31 mouse cellular contexts compared by ENCODE assay signal in the genomic region with DNA sequence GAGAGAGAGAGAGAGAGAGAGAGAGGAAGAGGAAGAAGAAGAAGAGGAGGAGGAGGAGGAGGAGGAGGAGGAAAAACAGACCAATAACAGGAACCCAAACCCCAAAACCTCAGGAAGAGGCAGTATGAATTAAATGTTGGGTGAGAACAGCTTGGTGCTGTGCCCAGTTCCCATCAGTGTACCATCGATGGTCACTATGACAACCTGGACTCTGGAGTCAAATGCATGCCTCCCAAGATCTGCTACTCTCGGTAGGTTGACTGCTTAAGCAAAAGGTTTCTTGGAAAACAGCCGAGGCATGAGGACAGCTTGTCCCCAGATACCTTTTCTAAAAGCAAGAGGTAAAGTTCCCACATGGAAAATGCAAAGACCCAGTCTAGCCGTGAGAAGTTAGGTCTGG. TPM values are rescaled to one million over a fixed set of nuclear protein-coding genes. Genes with fewer than 3 reads are reported as not detected.
A peak's percentile ranks its signal among the peaks of the same experiment; 100 is the strongest.
DNase-seq lines count a peak whose midpoint lies in the region; ATAC-seq and TF ChIP-seq lines count a peak whose summit lies in the region.
"Had no signal": no experiment of that assay in that cellular context is flagged by ENCODE, and none has a peak within 500 bp of the region (broad histone marks: within the 10 kb centered on the region; RNA-seq: fewer than 3 reads in every experiment).

No protein-coding gene starts in this region.

- 46% methylated on average over 4 of the region's 4 CpGs for WGBS in forebrain, postnatal 0 days
- whole genome bisulfite sequencing in forebrain, embryonic 14.5 days = 73% methylated on average over 4 of the region's 4 CpGs
- 44% methylated on average over 4 of the region's 4 CpGs for WGBS in spleen, adult 2 months

- peak; percentile 27 for DNase-seq in forebrain, postnatal 0 days
- no peak for DNase-seq in forebrain, embryonic 14.5 days (ENCODE audit: low spot score)
- peak; percentile 24 for DNase-seq in left cerebral cortex, postnatal 4 days
- no peak for DNase-seq in left cerebral cortex, adult 2 months (ENCODE audit: extremely low spot score in 1 of 2, low spot score in 2 of 2)
- DNase-seq in spleen, adult 2 months (ENCODE audit: low read depth in 1 of 2, low spot score in 2 of 2) = no peak
- no peak for DNase-seq in spleen, postnatal 10 days (ENCODE audit: low spot score in 2 of 2)
- peak; percentile 39 for DNase-seq in brain, embryonic 14.5 days (ENCODE audit: low read depth)
- no peak for DNase-seq in adipocyte (ENCODE audit: low spot score)
- DNase-seq: cerebellum, adult 18-20 months; cerebellum, postnatal 25 days; gastrocnemius, postnatal 14 days; heart, postnatal 14 days; kidney, adult 9 months; kidney, postnatal 10 days; liver, postnatal 0 days; lung, postnatal 36 days had no signal

- H3K4me2 ChIP-seq in forebrain, postnatal 0 days (ENCODE audit: low read depth) = no peak overlapping the region
- no peak overlapping the region for H3K4me2 ChIP-seq in forebrain, embryonic 14.5 days (ENCODE audit: low read length)
- H3K4me2 ChIP-seq: forebrain, embryonic 15.5 days; liver, embryonic 12.5 days; midbrain, embryonic 12.5 days; neural tube, embryonic 13.5 days had no signal

- no peak for ATAC-seq in forebrain, postnatal 0 days
- ATAC-seq in forebrain, embryonic 14.5 days = no peak
- ATAC-seq: CD4-positive, CD25-positive, alpha-beta regulatory T cell, adult 4 months; forebrain, embryonic 15.5 days; intestine, postnatal 0 days; liver, embryonic 12.5 days; liver, postnatal 0 days had no signal

- no peak overlapping the region for H3K4me3 ChIP-seq in forebrain, postnatal 0 days (ENCODE audit: low read depth, low read length)
- no peak overlapping the region for H3K4me3 ChIP-seq in forebrain, embryonic 14.5 days (ENCODE audit: low read depth, low read length)
- no peak overlapping the region for H3K4me3 ChIP-seq in left cerebral cortex, adult 2 months
- H3K4me3 ChIP-seq in spleen, adult 2 months (ENCODE audit: extremely low read depth, insufficient read depth, insufficient read length) = no peak overlapping the region
- H3K4me3 ChIP-seq: forebrain, embryonic 15.5 days; hindbrain, embryonic 10.5 days; liver, embryonic 12.5 days; midbrain, embryonic 12.5 days; neural tube, embryonic 13.5 days had no signal

- H3K9me3 ChIP-seq in forebrain, postnatal 0 days (ENCODE audit: low read length) = no peaks in the 10 kb centered on the region
- no peaks in the 10 kb centered on the region for H3K9me3 ChIP-seq in forebrain, embryonic 14.5 days (replicated peaks; ENCODE audit: control insufficient read depth, low read length)
- H3K9me3 ChIP-seq: forebrain, embryonic 15.5 days; neural tube, embryonic 13.5 days had no signal

- H3K27ac ChIP-seq in forebrain, postnatal 0 days (ENCODE audit: low read depth, low read length) = no peak overlapping the region
- no peak overlapping the region for H3K27ac ChIP-seq in forebrain, embryonic 14.5 days (ENCODE audit: low read depth, low read length)
- no peak overlapping the region for H3K27ac ChIP-seq in left cerebral cortex, adult 2 months
- peak overlapping the region; percentile 24; the same call in 1 of the 2 replicates for H3K27ac ChIP-seq in spleen, adult 2 months (ENCODE audit: insufficient read depth, low read length)
- H3K27ac ChIP-seq: forebrain, embryonic 15.5 days; hindbrain, embryonic 10.5 days; liver, embryonic 12.5 days; midbrain, embryonic 12.5 days; neural tube, embryonic 13.5 days had no signal

- no peaks in the 10 kb centered on the region for H3K27me3 ChIP-seq in forebrain, postnatal 0 days (ENCODE audit: insufficient read depth, low read length)
- H3K27me3 ChIP-seq in forebrain, embryonic 14.5 days (replicated peaks; ENCODE audit: control insufficient read depth, insufficient read depth, low read length) = no peaks in the 10 kb centered on the region
- H3K27me3 ChIP-seq in spleen, adult 2 months (ENCODE audit: control insufficient read depth, insufficient read depth, low read length) = no peaks in the 10 kb centered on the region
- H3K27me3 ChIP-seq: forebrain, embryonic 15.5 days; liver, embryonic 12.5 days; midbrain, embryonic 12.5 days; neural tube, embryonic 13.5 days had no signal

- no peaks in the 10 kb centered on the region for H3K36me3 ChIP-seq in forebrain, postnatal 0 days (ENCODE audit: insufficient read depth)
- H3K36me3 ChIP-seq in forebrain, embryonic 14.5 days (ENCODE audit: control insufficient read depth, insufficient read depth, low read length) = no peaks in the 10 kb centered on the region
- H3K36me3 ChIP-seq in spleen, adult 2 months (ENCODE audit: control insufficient read depth, insufficient read depth, low read length) = no peaks in the 10 kb centered on the region
- H3K36me3 ChIP-seq: forebrain, embryonic 15.5 days; hindbrain, embryonic 10.5 days; liver, embryonic 12.5 days; midbrain, embryonic 12.5 days; neural tube, embryonic 13.5 days had no signal

- no peaks in the 10 kb centered on the region for H3K4me1 ChIP-seq in forebrain, postnatal 0 days (ENCODE audit: insufficient read depth)
- no peaks in the 10 kb centered on the region for H3K4me1 ChIP-seq in forebrain, embryonic 14.5 days (ENCODE audit: control insufficient read depth, insufficient read depth, low read length)
- peaks cover 19% of the 10 kb centered on the region; the same call in 1 of the 2 replicates for H3K4me1 ChIP-seq in spleen, adult 2 months (ENCODE audit: control insufficient read depth, insufficient read depth, insufficient read length)
- H3K4me1 ChIP-seq: hindbrain, embryonic 10.5 days; midbrain, embryonic 12.5 days; neural tube, embryonic 13.5 days had no signal

- TF ChIP-seq POLR2A in spleen, adult 2 months (IDR thresholded peaks at IDR 0.05; ENCODE audit: low read depth, low read length) = no peak
- TF ChIP-seq POLR2A in brain, embryonic 14.5 days (IDR thresholded peaks at IDR 0.05; ENCODE audit: borderline replicate concordance, extremely low read depth, insufficient read depth, insufficient read length, poor library complexity, severe bottlenecking) = no peak

- TF ChIP-seq CTCF in forebrain, postnatal 0 days (IDR thresholded peaks at IDR 0.05; ENCODE audit: low read depth) = no peak
- TF ChIP-seq CTCF in left cerebral cortex, adult 2 months (IDR thresholded peaks at IDR 0.05) = no peak
- TF ChIP-seq CTCF in spleen, adult 2 months (IDR thresholded peaks at IDR 0.05; ENCODE audit: extremely low read depth, insufficient read depth, insufficient read length, insufficient replicate concordance) = no peak
- no peak for TF ChIP-seq CTCF in brain, embryonic 14.5 days (IDR thresholded peaks at IDR 0.05; ENCODE audit: borderline replicate concordance, extremely low read depth, insufficient read depth, insufficient read length)

- H3K9ac ChIP-seq in forebrain, postnatal 0 days = no peak overlapping the region
- no peak overlapping the region for H3K9ac ChIP-seq in forebrain, embryonic 14.5 days (ENCODE audit: low read length)
- H3K9ac ChIP-seq: forebrain, embryonic 15.5 days; liver, embryonic 12.5 days; liver, postnatal 0 days; midbrain, embryonic 12.5 days; neural tube, embryonic 13.5 days had no signal

- intact Hi-C loops in left cerebral cortex, postnatal 4 days (cut with DNase I) = no loop called here
- intact Hi-C loops in left cerebral cortex, adult 2 months (cut with DNase I) = no loop called here

RNA-seq across cellular contexts. Expression of a gene that starts 25.4 kb away (rescaled TPM):
- 0.52 TPM in 1 of 2 replicates, not detected in the other for total RNA-seq in forebrain, postnatal 0 days (2014; rRNA removed)
- not detected in 2 replicates for polyA plus RNA-seq in forebrain, postnatal 0 days (2015; fragmentation: Nextera tagmentation; extraction: Ambion mirVana)
- polyA plus RNA-seq in forebrain, embryonic 14.5 days (2014; fragmentation: Nextera tagmentation; extraction: Ambion mirVana) = not detected in 2 replicates
- total RNA-seq in left cerebral cortex, postnatal 4 days (2021) = not detected
- total RNA-seq in left cerebral cortex, adult 2 months (2021) = not detected
- 0.54 TPM in 1 of 2 replicates, not detected in the other for polyA plus RNA-seq in spleen, adult 2 months (2012; rRNA removed)
- not detected in 2 replicates for polyA plus RNA-seq in brain, embryonic 14.5 days (2012; rRNA removed)
- total RNA-seq: adrenal gland, adult 2 months; granulocyte monocyte progenitor cell, adult 5-6 weeks; layer of hippocampus, postnatal 10 days; left cerebral cortex, adult 8-10 months; left cerebral cortex, postnatal 36 days; megakaryocyte, adult 5-6 weeks had no signal
- polyA plus RNA-seq: adrenal gland, adult 2 months; forebrain, embryonic 15.5 days; heart, embryonic 14.5 days; intestine, postnatal 0 days; liver, embryonic 12.5 days; liver, postnatal 0 days; midbrain, embryonic 12.5 days; neural tube, embryonic 13.5 days; small intestine, adult 2 months had no signal

RNA-seq across cellular contexts. Expression of a gene that starts 48.3 kb away (rescaled TPM):
- total RNA-seq in forebrain, postnatal 0 days (2014; rRNA removed) = 1.00 and 4.5 TPM in 2 replicates
- 0.25 and 0.54 TPM in 2 replicates for polyA plus RNA-seq in forebrain, postnatal 0 days (2015; fragmentation: Nextera tagmentation; extraction: Ambion mirVana)
- polyA plus RNA-seq in forebrain, embryonic 14.5 days (2014; fragmentation: Nextera tagmentation; extraction: Ambion mirVana) = 0.25 and 0.29 TPM in 2 replicates
- total RNA-seq in left cerebral cortex, postnatal 4 days (2021) = under 1 TPM; 0.30 to 0.42 TPM
- total RNA-seq in left cerebral cortex, adult 2 months (2021) = under 1 TPM; 0.63 to 0.84 TPM
- 28.0 and 33.6 TPM in 2 replicates for polyA plus RNA-seq in spleen, adult 2 months (2012; rRNA removed)
- polyA plus RNA-seq in brain, embryonic 14.5 days (2012; rRNA removed) = 0.28 and 0.38 TPM in 2 replicates

Comparison
In these comparisons a context has a peak if more than half of its experiments do, and no peak if none do; other contexts are left out.
1. DNase-seq: peak in forebrain, postnatal 0 days (single experiment), left cerebral cortex, postnatal 4 days (single experiment) and brain, embryonic 14.5 days (single experiment); none in forebrain, embryonic 14.5 days (single experiment), left cerebral cortex, adult 2 months (0 of 2), spleen, adult 2 months (0 of 2), spleen, postnatal 10 days (0 of 2) and adipocyte (single experiment).
2. RNA of a gene that starts 48.3 kb away (polyA plus RNA-seq): 28.0 to 33.6 TPM in spleen, adult 2 months; 0.25 to 0.54 TPM in forebrain, postnatal 0 days, 0.28 to 0.38 TPM in brain, embryonic 14.5 days and 0.25 to 0.29 TPM in forebrain, embryonic 14.5 days; every median in the first group is over 10 times any median in the second.